Mouse (Mus musculus): ENCODE measurements around the gene Pdcl2.

Pdcl2 gene

GRCm38 (mm10) chr5:76330953-76331352, at the start of gene Pdcl2:
Gene Pdcl2, minus strand, starts transcription at chr5:76331156.
- no peak for DNase-seq

- DNase-seq = no peak
Measured at GRCm38 (mm10) chr5:76379216-76379615, 48.3 kb upstream of the Pdcl2 start.

- no peak for DNase-seq
Measured at GRCm38 (mm10) chr5:76369215-76369840, 38.4 kb upstream of the Pdcl2 start.

- DNase-seq = peak; percentile 18
Measured at GRCm38 (mm10) chr5:76365406-76365805, 34.5 kb upstream of the Pdcl2 start.

DNA sequence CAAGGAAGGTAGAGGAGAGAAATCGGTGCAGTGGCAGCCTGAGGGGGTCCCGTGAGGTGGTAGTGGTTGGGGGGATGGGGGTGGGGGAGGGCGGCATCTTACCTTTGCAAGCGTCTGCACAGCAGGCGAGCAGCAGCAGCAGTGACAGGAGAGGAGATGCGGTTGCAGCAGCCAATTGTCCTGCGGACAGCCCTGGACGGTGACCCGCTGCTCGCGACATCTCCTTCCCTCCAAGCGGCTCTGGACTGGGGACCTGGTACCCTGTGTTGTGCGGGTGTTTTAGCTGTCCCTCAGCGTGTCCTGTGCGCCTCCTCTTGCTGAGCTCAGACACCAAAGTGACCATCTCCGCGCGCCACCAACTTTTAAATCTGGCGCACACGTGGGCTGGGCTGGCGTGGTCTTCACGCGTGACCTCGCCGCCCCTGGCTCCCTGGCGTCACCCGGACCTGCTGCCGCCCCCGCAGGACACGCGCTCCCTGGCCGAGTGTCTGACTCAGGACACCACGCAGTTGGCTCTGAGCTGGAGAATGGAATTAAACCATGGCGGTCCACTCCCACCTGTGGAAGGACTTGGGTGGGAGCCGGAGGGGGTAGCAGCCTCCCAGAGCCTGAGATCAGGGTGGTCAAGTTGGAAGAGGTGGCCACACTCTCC, 32.6 kb upstream of the Pdcl2 start, which contains the start of gene Nmu:
Nmu (minus strand) TSS at position 336 of the 652 bp plus-strand sequence.
- DNase-seq = no peak

DNA sequence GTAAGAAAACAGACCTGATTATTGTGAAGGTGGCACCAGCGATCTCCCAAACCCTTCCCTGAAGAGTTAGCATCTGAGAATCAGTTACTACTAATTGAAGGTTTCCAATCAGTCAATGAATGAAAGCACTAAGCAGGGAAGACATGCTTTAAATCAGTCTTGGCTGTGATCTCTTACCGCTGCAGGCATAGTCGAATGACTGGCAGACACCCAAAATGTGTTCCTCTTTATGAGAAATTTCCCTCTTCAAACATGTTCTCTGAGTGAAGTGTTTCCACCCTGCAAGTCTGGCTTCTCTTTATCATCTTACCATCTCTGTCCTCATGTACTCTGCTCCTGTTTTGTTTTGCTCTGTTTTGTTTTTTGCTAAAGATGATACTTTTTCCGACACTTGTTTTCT, 29.8 kb upstream of the Pdcl2 start:
- no peak for DNase-seq

GRCm38 (mm10) chr5:76360057-76360456, 29.1 kb upstream of the Pdcl2 start:
- no peak for DNase-seq

DNA sequence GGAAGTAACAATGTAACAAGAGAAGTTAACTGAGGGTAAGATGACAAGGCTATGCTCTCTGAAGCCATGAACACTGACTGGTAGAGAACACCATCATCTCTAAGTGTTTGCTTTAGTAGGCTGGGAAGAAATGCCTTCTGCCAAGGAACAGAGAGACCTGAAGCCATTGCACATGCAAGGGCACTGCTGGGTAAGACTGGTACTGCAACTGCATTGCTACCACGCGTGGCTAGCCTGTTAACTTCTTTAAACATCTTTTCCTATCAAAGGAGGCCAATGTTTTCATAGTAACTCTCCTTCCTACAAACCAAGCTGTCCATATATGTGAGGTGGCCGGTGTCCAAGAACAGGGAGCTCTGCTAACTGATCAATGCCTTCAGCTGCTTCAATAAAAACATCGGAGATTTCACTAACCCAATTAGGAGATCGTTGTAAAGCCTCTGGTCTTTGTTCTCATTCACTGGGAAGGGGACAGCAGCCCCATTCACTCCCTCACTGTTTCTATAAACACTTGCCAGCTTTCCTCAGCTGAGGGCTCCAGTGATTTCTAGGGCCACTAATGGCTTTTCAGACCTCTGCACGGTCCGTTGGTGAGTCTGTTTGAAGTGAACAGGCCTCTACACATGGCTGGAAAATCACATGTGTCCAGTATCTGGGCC, 21.1 kb upstream of the Pdcl2 start:
- DNase-seq = no peak

DNA sequence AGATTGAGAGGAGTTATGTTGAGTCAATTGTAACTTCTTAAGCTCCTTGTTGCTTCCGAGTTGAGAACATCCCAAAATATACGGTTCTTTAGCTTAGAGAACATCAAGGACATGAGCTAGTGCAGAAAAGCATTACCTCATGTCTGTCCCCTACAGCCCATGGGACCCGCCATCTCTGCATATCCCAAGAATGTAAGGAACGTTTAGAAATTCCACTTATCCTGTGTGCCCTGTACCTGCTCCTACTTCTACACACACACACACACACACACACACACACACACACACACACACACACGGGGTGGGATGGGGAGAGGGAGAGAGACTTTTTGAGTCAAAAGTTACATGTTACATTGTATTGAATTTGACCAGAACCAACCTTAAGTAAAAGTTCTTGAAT, 20.6 kb upstream of the Pdcl2 start:
- no peak for DNase-seq

DNA sequence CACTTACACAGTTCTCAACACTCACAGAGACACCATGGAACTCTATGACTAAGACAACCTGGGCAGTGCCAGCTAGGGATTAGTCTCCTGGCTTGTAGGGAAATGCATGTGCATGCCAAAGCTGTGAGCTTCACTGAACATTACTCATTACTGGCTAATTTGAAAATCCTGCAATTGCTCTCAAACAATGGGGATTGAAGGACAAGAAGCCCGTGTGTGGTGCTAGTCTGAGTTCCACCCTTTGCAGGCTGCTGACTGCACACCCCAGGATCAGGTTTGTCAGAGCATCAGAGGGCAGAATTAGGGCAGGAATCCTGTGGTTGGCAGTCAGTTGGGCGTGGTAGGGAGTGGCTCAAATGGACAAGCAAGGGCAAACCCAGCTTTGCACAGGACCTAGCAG, 15.2 kb upstream of the Pdcl2 start:
- no peak for DNase-seq

GRCm38 (mm10) chr5:76340931-76341330, 10.0 kb upstream of the Pdcl2 start:
- no peak for DNase-seq

- no peak for DNase-seq
Measured at GRCm38 (mm10) chr5:76337100-76337499, 6.1 kb upstream of the Pdcl2 start.

DNA sequence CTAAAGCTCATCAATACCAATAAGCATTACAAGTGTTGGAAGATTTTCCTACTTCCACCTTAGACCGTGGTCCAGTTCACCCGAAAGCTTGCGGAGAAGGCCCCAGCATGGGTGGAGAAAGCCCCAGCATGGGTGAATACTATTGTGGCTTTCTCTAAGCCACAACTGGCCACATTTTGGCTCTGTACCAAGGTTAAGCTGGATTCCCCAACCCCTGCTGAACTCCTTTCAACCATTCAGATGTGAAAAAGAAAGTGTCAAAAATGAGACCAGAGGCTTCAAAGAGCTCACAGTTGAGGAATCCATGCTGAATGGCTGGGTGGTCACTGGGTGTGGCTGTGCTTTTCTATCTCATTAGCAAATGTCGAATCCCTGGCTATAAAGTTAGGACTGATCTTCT, 2.9 kb upstream of the Pdcl2 start:
- no peak for DNase-seq

GRCm38 (mm10) chr5:76327296-76327695, 3.7 kb downstream of the Pdcl2 start:
- no peak for DNase-seq

- DNase-seq = no peak
Measured at GRCm38 (mm10) chr5:76325113-76325512, 5.8 kb downstream of the Pdcl2 start.

GRCm38 (mm10) chr5:76321249-76322196, 9.4 kb downstream of the Pdcl2 start:
- DNase-seq = peak; percentile 62

GRCm38 (mm10) chr5:76308206-76308605, 22.8 kb downstream of the Pdcl2 start:
- no peak for DNase-seq

GRCm38 (mm10) chr5:76306261-76306660, 24.7 kb downstream of the Pdcl2 start:
- DNase-seq = no peak

DNA sequence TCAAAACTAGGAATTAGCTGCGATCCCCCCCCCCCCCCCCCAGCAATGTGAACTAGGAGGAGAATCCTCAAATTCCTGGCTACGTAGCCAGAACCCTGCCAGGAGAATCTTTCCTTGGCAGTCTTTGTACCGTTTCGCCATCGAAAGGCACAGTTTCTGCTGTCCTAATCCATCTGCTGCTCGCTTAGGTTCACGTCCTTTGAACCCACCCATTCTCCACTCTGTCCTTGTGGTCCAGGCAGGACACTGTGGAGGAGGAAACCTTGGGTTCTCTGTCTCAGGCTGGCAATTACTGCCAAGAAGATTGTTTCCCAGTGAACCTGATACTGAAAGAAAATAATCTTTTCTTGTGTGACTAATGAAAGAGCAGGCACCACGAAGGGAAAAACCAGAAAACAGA, 25.3 kb downstream of the Pdcl2 start:
- no peak for DNase-seq

DNA sequence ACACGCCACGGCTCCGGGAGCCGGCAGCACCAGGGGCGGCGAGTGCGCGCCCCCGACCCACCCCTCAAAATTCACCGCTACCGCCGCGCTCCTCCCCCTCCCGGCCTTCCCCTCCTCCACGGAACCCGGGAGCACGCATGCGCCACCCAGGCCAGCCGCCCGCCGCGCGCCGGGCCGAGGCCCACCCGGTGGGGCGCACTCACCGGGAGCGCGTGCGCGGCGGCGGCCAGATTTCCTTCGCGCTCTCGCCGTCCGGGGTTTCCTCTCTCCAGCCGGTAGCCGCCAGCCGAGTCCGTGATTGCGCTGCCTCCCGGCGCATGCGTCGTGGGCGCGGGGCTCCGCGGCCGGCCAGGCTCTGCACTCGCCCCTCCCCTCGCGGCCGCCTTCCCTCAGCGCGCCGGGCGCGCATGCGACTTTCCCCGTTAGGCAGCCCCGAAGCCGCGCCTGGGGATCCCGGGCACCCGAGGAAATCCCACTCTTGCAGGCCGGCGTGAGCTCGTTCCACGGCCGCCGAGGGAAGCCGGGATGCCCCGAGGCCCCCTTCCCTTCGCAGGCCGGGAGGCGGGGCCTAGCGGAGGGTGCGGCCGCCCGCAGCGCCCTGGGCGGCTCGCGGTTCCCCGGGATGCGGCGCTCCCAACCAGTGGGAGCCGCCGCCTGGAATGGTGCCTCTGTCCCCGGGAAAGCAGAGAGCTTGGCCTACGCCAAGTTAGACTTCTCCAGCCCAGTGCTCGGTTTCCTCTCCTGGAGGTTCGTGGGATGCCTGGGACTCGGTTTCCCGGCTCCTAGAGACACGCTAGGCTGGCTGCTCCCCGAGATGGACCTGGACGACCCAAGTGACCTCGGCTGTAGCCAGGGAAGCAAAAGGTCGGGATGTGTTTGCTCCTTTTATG, 26.3 kb downstream of the Pdcl2 start, which contains the start of gene Clock:
Clock (minus strand) TSS at position 341 of the 890 bp plus-strand sequence.
- peak; percentile 90 for DNase-seq

GRCm38 (mm10) chr5:76303745-76304451, 27.1 kb downstream of the Pdcl2 start:
- peak; percentile 89 for DNase-seq

All from lung, postnatal 36 days (tissue).